Mouse (Mus musculus) stomach, postnatal 0 days (tissue): ENCODE data around the gene Gm13287. TPM values are rescaled to one million over a fixed set of nuclear protein-coding genes. Genes with fewer than 3 reads are reported as not detected.

Experiments
- ATAC-seq: fragments of 200-750 bp; cut with Nextera tagmentation; 2 replicates; pipeline ENCODE4 v1.8.0; 2017; ENCODE audit not compliant: low FRiP score, low TSS enrichment
- DNase-seq: peaks from one replicate; pipeline ENCODE4 v3.0.0-alpha.2; 2016; ENCODE audit warnings: low spot score
- H3K27ac ChIP-seq: fragments of 300-500 bp; sonication (generic); replicated peaks from 2 replicates; pipeline ENCODE4 v1.5.1; 2014; ENCODE audit warnings: mild to moderate bottlenecking, control low read depth
- H3K27me3 ChIP-seq: fragments of 300-500 bp; sonication (generic); 2 replicates; pipeline ENCODE4 v1.6.1; 2014; ENCODE audit warnings: low read length; ENCODE audit not compliant: control insufficient read depth, insufficient read depth
- H3K36me3 ChIP-seq: fragments of 300-500 bp; sonication (generic); 2 replicates; pipeline ENCODE4 v1.6.1; 2014; ENCODE audit warnings: low read length, mixed read lengths; ENCODE audit not compliant: control insufficient read depth, insufficient read depth
- H3K4me1 ChIP-seq: fragments of 300-500 bp; sonication (generic); replicated peaks from 2 replicates; pipeline ENCODE4 v1.6.1; 2014; ENCODE audit warnings: antibody characterized with exemption; ENCODE audit not compliant: control insufficient read depth, insufficient read depth
- H3K4me2 ChIP-seq: fragments of 300-500 bp; sonication (generic); replicated peaks from 2 replicates; pipeline ENCODE4 v1.6.1; 2014; ENCODE audit warnings: low read depth, mild to moderate bottlenecking, control low read depth, moderate library complexity
- H3K4me3 ChIP-seq: fragments of 300-500 bp; sonication (generic); 2 replicates; pipeline ENCODE4 v1.5.1; 2014; ENCODE audit warnings: low read depth, low read length, control low read depth
- H3K9ac ChIP-seq: fragments of 300-500 bp; sonication (generic); 2 replicates; pipeline ENCODE4 v1.6.1; 2014; ENCODE audit warnings: mild to moderate bottlenecking, low read length, control low read depth, mixed read lengths
- H3K9me3 ChIP-seq: fragments of 300-500 bp; sonication (generic); 2 replicates; pipeline ENCODE4 v1.6.1; 2016; ENCODE audit warnings: low read length; ENCODE audit not compliant: control insufficient read depth
- CTCF ChIP-seq: IDR thresholded peaks from 2 replicates; pipeline ENCODE4 v1.5.1; 2016; ENCODE audit warnings: antibody characterized with exemption, low read depth, mild to moderate bottlenecking, moderate library complexity
- EP300 ChIP-seq: optimal IDR thresholded peaks from 2 replicates; pipeline ENCODE3; 2016; ENCODE audit warnings: antibody characterized with exemption
- WGBS: fragments of 180-500 bp; shearing (Covaris S2); extraction: QIAGEN DNeasy Blood & Tissue Kit; methylation state at CpG from one replicate; pipeline ENCODE4 v1.1.7; 2014; 5-methylcytosine and 5-hydroxymethylcytosine counted together
- polyA plus RNA-seq: library from polyadenylated mRNA; unstranded; fragments of >200 nt; fragmentation: Nextera tagmentation; extraction: Ambion mirVana; gene quantifications from 2 replicates; pipeline ENCODE4 v1.2.1, GENCODE M21; 2015

Gene Gm13287
- polyA plus RNA-seq, 1 experiment from 2014 or later: not detected

DNA sequence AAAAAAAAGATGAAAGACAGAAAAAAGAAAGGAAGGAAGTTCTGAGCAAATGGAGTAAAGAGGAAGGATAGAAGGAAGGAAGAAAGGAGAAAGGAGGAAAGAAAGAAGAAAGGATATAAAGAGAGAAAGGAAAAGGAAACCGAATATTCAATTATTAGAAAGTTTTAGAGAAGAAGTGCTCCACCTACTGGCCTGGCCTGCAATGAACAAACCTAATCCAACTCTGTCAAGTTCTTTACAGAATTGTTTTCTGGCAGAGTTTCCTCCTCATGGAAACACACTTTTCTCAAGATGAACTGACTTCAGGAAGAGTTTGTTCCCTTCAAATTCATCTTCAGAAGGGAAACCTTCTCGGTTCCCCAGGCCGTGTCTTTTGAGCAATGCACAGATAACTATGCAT is 35.8 kb downstream of the Gm13287 start:
- Histone ChIP-seq H3K4me3 (no peak overlapping the region), H3K9ac (no peak overlapping the region), H3K4me1 (no peaks in the 10 kb centered on the region), H3K36me3 (no peaks in the 10 kb centered on the region), H3K27ac (no peak overlapping the region), H3K9me3 (no peaks in the 10 kb centered on the region), H3K27me3 (no peaks in the 10 kb centered on the region), H3K4me2 (no peak overlapping the region)
- DNase-seq (peak; percentile 20), ATAC-seq (no peak)
- TF ChIP-seq CTCF (peak; percentile 68), EP300 (no peak)
- WGBS: 30% methylated on average over 3 of the region's 3 CpGs

DNA sequence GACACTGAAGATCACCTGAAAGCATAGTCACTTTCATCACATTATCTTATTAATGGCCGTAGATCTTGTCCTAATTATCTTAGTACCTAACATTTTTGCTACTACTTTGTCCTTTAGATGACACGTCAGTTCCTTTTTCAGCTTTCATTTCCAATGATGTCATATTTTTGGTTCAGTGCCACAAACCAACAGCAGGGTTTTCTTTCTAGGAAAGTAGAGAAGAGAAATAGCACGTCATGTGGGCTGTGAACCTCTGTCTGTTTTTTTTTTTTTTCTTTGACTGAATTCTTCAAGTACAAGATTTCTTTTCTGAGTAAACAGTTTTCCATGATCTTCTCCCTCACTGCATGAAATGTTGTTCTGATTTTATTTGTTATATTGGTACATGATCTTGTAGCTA is 37.0 kb downstream of the Gm13287 start:
- 62% methylated on average over 3 of the region's 3 CpGs for WGBS
- no peak for ATAC-seq

DNA sequence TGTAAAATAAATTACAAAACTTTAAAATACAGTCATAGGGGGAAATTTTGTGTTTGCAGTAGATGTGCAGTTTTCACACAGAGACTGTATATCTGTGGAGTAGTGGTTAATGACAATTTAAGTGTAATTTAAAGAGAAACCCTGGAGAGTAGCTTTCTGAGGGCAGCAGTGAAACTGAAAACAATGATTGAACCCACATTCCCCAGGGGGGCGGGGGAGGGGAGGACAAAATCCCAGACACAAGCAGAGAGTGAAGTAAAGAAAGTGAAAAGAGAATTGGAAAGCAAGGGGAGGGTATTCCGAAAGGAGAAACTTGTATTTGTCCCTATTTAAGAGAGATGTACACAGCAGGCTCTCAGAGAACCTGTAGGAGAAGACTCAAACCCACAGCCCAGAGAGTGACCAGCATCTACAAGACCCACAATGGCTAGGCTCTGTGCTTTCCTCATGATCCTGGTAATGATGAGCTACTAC is 38.4 kb downstream of the Gm13287 start, which contains the start of gene Ifna4:
Gene Ifna4, plus strand, starts transcription at position 424 of the 474 bp plus-strand sequence.
- TF ChIP-seq CTCF (no peak), EP300 (no peak)
- H3K9me3 ChIP-seq: no peaks in the 10 kb centered on the region
- ATAC-seq (no peak), DNase-seq (no peak)
- H3K27ac ChIP-seq: no peak within 1 kb of the TSS
- no peaks in the 10 kb centered on the region for H3K36me3 ChIP-seq
- WGBS: 57% methylated on average over 2 of the region's 2 CpGs
- no peak within 1 kb of the TSS for H3K4me2 ChIP-seq
- no peak within 1 kb of the TSS for H3K9ac ChIP-seq
- H3K27me3 ChIP-seq: no peaks in the 10 kb centered on the region
- no peak within 1 kb of the TSS for H3K4me3 ChIP-seq
- H3K4me1 ChIP-seq: no peaks in the 10 kb centered on the region

More for the DNA sequence above, 37.0 kb downstream of the Gm13287 start:
- H3K4me3 ChIP-seq: no peak overlapping the region
- no peaks in the 10 kb centered on the region for H3K4me1 ChIP-seq
- H3K9me3 ChIP-seq: no peaks in the 10 kb centered on the region
- H3K27ac ChIP-seq: no peak overlapping the region
- H3K9ac ChIP-seq: no peak overlapping the region
- H3K36me3 ChIP-seq: no peaks in the 10 kb centered on the region
- TF ChIP-seq EP300 (no peak), CTCF (no peak)
- no peaks in the 10 kb centered on the region for H3K27me3 ChIP-seq
- DNase-seq: no peak
- H3K4me2 ChIP-seq: no peak overlapping the region

DNA sequence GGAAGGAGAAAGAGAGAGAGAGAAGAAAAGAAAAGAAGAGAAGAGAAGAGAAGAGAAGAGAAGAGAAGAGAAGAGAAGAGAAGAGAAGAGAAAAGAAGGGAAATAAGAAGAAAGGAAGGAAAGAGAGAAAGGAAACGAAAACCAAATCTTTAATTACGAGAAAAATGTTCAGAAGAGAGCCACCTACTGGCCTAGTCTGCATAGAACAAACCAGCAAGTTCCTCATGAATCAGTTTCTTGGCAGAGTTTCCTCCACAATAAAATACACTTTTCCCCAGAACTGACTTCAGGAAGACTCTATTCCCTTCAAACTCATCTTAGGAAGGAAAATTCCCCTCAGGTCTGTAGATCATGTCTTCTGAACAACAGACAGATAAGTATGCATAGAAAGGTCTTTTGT is 42.3 kb downstream of the Gm13287 start:
- no peak for DNase-seq
- Histone ChIP-seq H3K4me2 (no peak overlapping the region), H3K4me3 (no peak overlapping the region), H3K27me3 (no peaks in the 10 kb centered on the region), H3K27ac (no peak overlapping the region), H3K36me3 (no peaks in the 10 kb centered on the region), H3K9ac (no peak overlapping the region), H3K9me3 (no peaks in the 10 kb centered on the region), H3K4me1 (no peaks in the 10 kb centered on the region)
- no peak for ATAC-seq
- 47% methylated on average over 2 of the region's 2 CpGs for WGBS
- no peak for TF ChIP-seq EP300
- TF ChIP-seq CTCF: peak; percentile 46

DNA sequence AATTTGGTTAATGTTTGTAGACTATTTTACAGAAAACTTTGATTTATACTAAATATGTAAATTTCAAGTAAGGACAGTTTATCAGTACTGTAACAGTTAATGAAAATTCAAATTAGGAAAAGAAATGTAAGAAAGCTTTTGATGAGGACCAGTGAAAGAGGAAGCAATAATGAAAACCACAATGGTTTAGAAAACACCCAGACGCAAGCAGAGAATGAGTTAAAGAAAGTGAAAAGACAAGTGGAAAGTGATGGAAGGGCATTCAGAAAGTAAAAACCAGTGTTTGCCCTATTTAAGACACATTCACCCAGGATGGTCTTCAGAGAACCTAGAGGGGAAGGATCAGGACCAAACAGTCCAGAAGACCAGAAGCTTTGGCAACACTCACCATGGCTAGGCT is 46.6 kb downstream of the Gm13287 start, which contains the start of gene Ifna1:
Gene Ifna1, plus strand, starts transcription at position 390 of the 400 bp plus-strand sequence.
- ATAC-seq (no peak), DNase-seq (no peak)
- no peak within 1 kb of the TSS for H3K4me2 ChIP-seq
- H3K4me1 ChIP-seq: no peaks in the 10 kb centered on the region
- no peak for TF ChIP-seq EP300
- TF ChIP-seq CTCF: no peak
- H3K4me3 ChIP-seq: no peak within 1 kb of the TSS
- H3K9me3 ChIP-seq: no peaks in the 10 kb centered on the region
- no peak within 1 kb of the TSS for H3K27ac ChIP-seq
- no peaks in the 10 kb centered on the region for H3K27me3 ChIP-seq
- H3K9ac ChIP-seq: no peak within 1 kb of the TSS
- no peaks in the 10 kb centered on the region for H3K36me3 ChIP-seq
- 83% methylated on average over 1 of the region's 1 CpGs for WGBS

DNA sequence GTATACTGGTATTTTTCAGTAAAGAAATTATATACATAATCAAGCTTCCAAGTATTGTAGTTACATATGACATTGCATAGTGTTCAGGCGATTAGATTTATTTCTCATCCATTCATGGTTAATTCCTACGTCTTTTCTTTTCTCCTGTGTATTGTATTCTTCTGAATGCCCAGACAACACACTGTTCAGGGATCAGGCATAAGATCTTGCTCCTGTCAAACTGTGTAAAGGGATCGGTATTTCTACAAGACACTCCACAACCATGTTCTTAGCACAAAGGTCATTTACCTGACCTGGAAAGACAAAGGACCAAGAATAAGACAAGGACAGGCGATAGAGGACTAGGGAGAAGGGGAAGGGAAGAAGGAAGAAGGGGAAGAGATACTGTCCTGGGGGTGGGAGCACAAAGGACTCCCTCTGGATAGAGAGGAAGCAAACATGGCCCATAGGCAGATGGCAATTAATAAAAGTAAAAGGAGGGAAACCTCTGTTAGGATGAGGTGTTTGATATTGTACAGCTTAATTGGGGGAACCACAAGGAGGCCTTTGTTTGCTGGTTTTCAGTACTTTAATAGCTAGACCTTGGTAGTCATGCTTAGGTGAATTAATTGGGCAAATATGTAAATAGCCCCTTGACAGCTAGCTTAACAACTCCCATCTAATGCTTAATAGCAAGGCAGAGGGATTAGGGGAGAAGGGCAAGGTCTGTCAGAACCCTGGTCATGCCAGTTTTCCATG is 48.1 kb downstream of the Gm13287 start:
- no peak for DNase-seq
- no peak for ATAC-seq

More for the DNA sequence above, 48.1 kb downstream of the Gm13287 start:
- no peaks in the 10 kb centered on the region for H3K27me3 ChIP-seq
- no peak overlapping the region for H3K4me3 ChIP-seq
- no peak overlapping the region for H3K4me2 ChIP-seq
- H3K27ac ChIP-seq: no peak overlapping the region
- no peak for TF ChIP-seq EP300
- TF ChIP-seq CTCF: no peak
- no peaks in the 10 kb centered on the region for H3K36me3 ChIP-seq
- H3K9ac ChIP-seq: no peak overlapping the region
- H3K4me1 ChIP-seq: no peaks in the 10 kb centered on the region
- 64% methylated on average over 4 of the region's 4 CpGs for WGBS
- no peaks in the 10 kb centered on the region for H3K9me3 ChIP-seq

Other genes starting within 250 kb of the Gm13287 start
- gene Ifna15, start 245.0 kb upstream of the Gm13287 start, polyA plus RNA-seq: not detected in 2 replicates
- not detected in 2 replicates for gene Ifna14, start 231.5 kb upstream of the Gm13287 start, polyA plus RNA-seq
- not detected in 2 replicates for gene Ifna9, start 210.9 kb upstream of the Gm13287 start, polyA plus RNA-seq
- gene Ifna12, start 199.9 kb upstream of the Gm13287 start, polyA plus RNA-seq: not detected in 2 replicates
- gene C87499, start 168.8 kb upstream of the Gm13287 start, polyA plus RNA-seq: not detected in 2 replicates
- gene Ifna13, start 158.8 kb upstream of the Gm13287 start, polyA plus RNA-seq: not detected in 2 replicates
- not detected in 2 replicates for gene Ifna16, start 126.3 kb upstream of the Gm13287 start, polyA plus RNA-seq
- not detected in 2 replicates for gene Ifna2, start 119.3 kb upstream of the Gm13287 start, polyA plus RNA-seq
- not detected in 2 replicates for gene Ifnab, start 111.9 kb upstream of the Gm13287 start, polyA plus RNA-seq
- 0.19 and 0.51 TPM in 2 replicates for gene Gm26566, start 81.4 kb upstream of the Gm13287 start, polyA plus RNA-seq
- 39.8 and 40.6 TPM in 2 replicates for gene Klhl9, start 80.8 kb upstream of the Gm13287 start, polyA plus RNA-seq
- not detected in 2 replicates for gene Gm13271, start 48.4 kb upstream of the Gm13287 start, polyA plus RNA-seq
- gene Gm13283, start 43.1 kb upstream of the Gm13287 start, polyA plus RNA-seq: 0.21 and 0.24 TPM in 2 replicates
- gene Gm13290, start 29.4 kb upstream of the Gm13287 start, polyA plus RNA-seq: 0.55 TPM in 1 of 2 replicates, not detected in the other
- not detected in 2 replicates for gene Gm13289, start 26.3 kb upstream of the Gm13287 start, polyA plus RNA-seq
- not detected in 2 replicates for gene Gm13272, start 23.4 kb upstream of the Gm13287 start, polyA plus RNA-seq
- gene Ifnz, start 21.1 kb upstream of the Gm13287 start, polyA plus RNA-seq: 0.25 and 0.47 TPM in 2 replicates
- 0.45 TPM in 1 of 2 replicates, not detected in the other for gene Gm13276, start 17.5 kb upstream of the Gm13287 start, polyA plus RNA-seq
- not detected in 2 replicates for gene Gm13277, start 14.6 kb upstream of the Gm13287 start, polyA plus RNA-seq
- gene Gm13278, start 11.7 kb upstream of the Gm13287 start, polyA plus RNA-seq: not detected in 2 replicates
- gene Gm13275, start 8.8 kb upstream of the Gm13287 start, polyA plus RNA-seq: not detected in 2 replicates
- not detected in 2 replicates for gene Gm13279, start 5.9 kb upstream of the Gm13287 start, polyA plus RNA-seq
- 0.92 and 1.3 TPM in 2 replicates for gene Gm13285, start 3.6 kb upstream of the Gm13287 start, polyA plus RNA-seq
- not detected in 2 replicates for gene Gm13288, start 2.3 kb downstream of the Gm13287 start, polyA plus RNA-seq
- not detected in 2 replicates for gene Ifna7, start 13.0 kb downstream of the Gm13287 start, polyA plus RNA-seq
- gene Ifna11, start 16.7 kb downstream of the Gm13287 start, polyA plus RNA-seq: not detected in 2 replicates
- gene Ifna6, start 24.2 kb downstream of the Gm13287 start, polyA plus RNA-seq: not detected in 2 replicates
- gene Ifna5, start 32.3 kb downstream of the Gm13287 start, polyA plus RNA-seq: not detected in 2 replicates
- not detected in 2 replicates for gene Ifna4, start 38.6 kb downstream of the Gm13287 start, polyA plus RNA-seq
- not detected in 2 replicates for gene Ifna1, start 46.8 kb downstream of the Gm13287 start, polyA plus RNA-seq
- gene Ifne, start 76.9 kb downstream of the Gm13287 start, polyA plus RNA-seq: 0.85 and 1.1 TPM in 2 replicates